Mouse (Mus musculus) neural tube, embryonic 14.5 days (tissue): Measurements from ENCODE around the gene Rbfox3. TPM values are rescaled to one million over a fixed set of nuclear protein-coding genes. Genes with fewer than 3 reads are reported as not detected.

Experiments used
- ATAC-seq: fragments of 200-750 bp; cut with Nextera tagmentation; 2 replicates; pipeline ENCODE4 v1.8.0; 2017; ENCODE audit warnings: low read depth, mild to moderate bottlenecking, moderate TSS enrichment, moderate library complexity
- H3K27ac ChIP-seq: fragments of 300-500 bp; sonication (generic); 2 replicates; pipeline ENCODE4 v1.5.1; 2014; ENCODE audit warnings: low read depth, mild to moderate bottlenecking, control low read depth, low read length, moderate library complexity, mixed read lengths
- H3K27me3 ChIP-seq: fragments of 300-500 bp; sonication (generic); 2 replicates; pipeline ENCODE4 v1.6.1; 2014; ENCODE audit warnings: low read length; ENCODE audit not compliant: control insufficient read depth, insufficient read depth
- H3K36me3 ChIP-seq: fragments of 300-500 bp; sonication (generic); 2 replicates; pipeline ENCODE4 v1.6.1; 2014; ENCODE audit warnings: low read length, mixed read lengths; ENCODE audit not compliant: control insufficient read depth, insufficient read depth
- H3K4me1 ChIP-seq: fragments of 300-500 bp; sonication (generic); 2 replicates; pipeline ENCODE4 v1.6.1; 2014; ENCODE audit warnings: low read length; ENCODE audit not compliant: control insufficient read depth, insufficient read depth
- H3K4me2 ChIP-seq: fragments of 300-500 bp; sonication (generic); 2 replicates; pipeline ENCODE4 v1.6.1; 2014; ENCODE audit warnings: mild to moderate bottlenecking, low read depth, low read length, control low read depth
- H3K4me3 ChIP-seq: fragments of 300-500 bp; sonication (generic); 2 replicates; pipeline ENCODE4 v1.5.1; 2014; ENCODE audit warnings: low read depth, low read length, control low read depth, mixed read lengths
- H3K9ac ChIP-seq: fragments of 300-500 bp; sonication (generic); replicated peaks from 2 replicates; pipeline ENCODE4 v1.6.1; 2014; ENCODE audit warnings: low read depth, mild to moderate bottlenecking, control low read depth, low read length, mixed read lengths
- H3K9me3 ChIP-seq: fragments of 300-500 bp; sonication (generic); 2 replicates; pipeline ENCODE4 v1.6.1; 2016; ENCODE audit warnings: low read length; ENCODE audit not compliant: control insufficient read depth
- WGBS: fragments of 180-500 bp; shearing (Covaris S2); extraction: QIAGEN DNeasy Blood & Tissue Kit; methylation state at CpG from one replicate; pipeline ENCODE4 v1.1.7; 2014; 5-methylcytosine and 5-hydroxymethylcytosine counted together
- polyA plus RNA-seq: library from polyadenylated mRNA; unstranded; fragments of >200 nt; fragmentation: Nextera tagmentation; extraction: Ambion mirVana; gene quantifications from 2 replicates; pipeline ENCODE4 v1.2.1, GENCODE M21; 2014

Gene Rbfox3
- polyA plus RNA-seq, 1 experiment from 2014 or later = 82.7 TPM

GRCm38 (mm10) chr11:118484169-118484568, 427.2 kb downstream of the Rbfox3 start:
- Histone ChIP-seq H3K27me3 (no peaks in the 10 kb centered on the region), H3K4me1 (peaks cover 11% of the 10 kb centered on the region), H3K9me3 (no peaks in the 10 kb centered on the region), H3K27ac (no peak overlapping the region), H3K4me2 (no peak overlapping the region), H3K9ac (no peak overlapping the region), H3K36me3 (0 out of 2 replicates have a peak, but pooled peaks cover 6% of the 10 kb centered on the region), H3K4me3 (no peak overlapping the region)
- WGBS = 83% methylated on average over 8 of the region's 8 CpGs
- ATAC-seq = no peak

GRCm38 (mm10) chr11:118481751-118482150, 429.6 kb downstream of the Rbfox3 start:
- Histone ChIP-seq H3K4me1 (peaks cover 5% of the 10 kb centered on the region), H3K27ac (no peak overlapping the region), H3K4me3 (no peak overlapping the region), H3K9ac (no peak overlapping the region), H3K9me3 (no peaks in the 10 kb centered on the region), H3K27me3 (no peaks in the 10 kb centered on the region), H3K4me2 (no peak overlapping the region), H3K36me3 (no peaks in the 10 kb centered on the region)
- WGBS = 81% methylated on average over 14 of the region's 14 CpGs
- no peak for ATAC-seq

GRCm38 (mm10) chr11:118481231-118481630, 430.2 kb downstream of the Rbfox3 start:
- 94% methylated on average over 11 of the region's 11 CpGs for WGBS
- no peak overlapping the region for H3K4me3 ChIP-seq

GRCm38 (mm10) chr11:118479776-118480175, 431.6 kb downstream of the Rbfox3 start:
- Histone ChIP-seq H3K9me3 (no peaks in the 10 kb centered on the region), H3K4me3 (no peak overlapping the region), H3K9ac (no peak overlapping the region), H3K27me3 (no peaks in the 10 kb centered on the region), H3K27ac (no peak overlapping the region), H3K4me2 (no peak overlapping the region), H3K36me3 (no peaks in the 10 kb centered on the region), H3K4me1 (peaks cover 5% of the 10 kb centered on the region)
- 79% methylated on average over 12 of the region's 12 CpGs for WGBS
- ATAC-seq = no peak

More at GRCm38 (mm10) chr11:118481231-118481630, 430.2 kb downstream of the Rbfox3 start:
- no peaks in the 10 kb centered on the region for H3K9me3 ChIP-seq
- no peak overlapping the region for H3K9ac ChIP-seq
- H3K4me1 ChIP-seq = peaks cover 5% of the 10 kb centered on the region
- H3K4me2 ChIP-seq = no peak overlapping the region
- H3K27me3 ChIP-seq = no peaks in the 10 kb centered on the region
- H3K27ac ChIP-seq = no peak overlapping the region
- no peak for ATAC-seq
- no peaks in the 10 kb centered on the region for H3K36me3 ChIP-seq

GRCm38 (mm10) chr11:118476396-118477373, 434.7 kb downstream of the Rbfox3 start, which contains the start of gene Engase:
Engase (plus strand) TSS chr11:118476829.
- Histone ChIP-seq H3K9me3 (no peaks in the 10 kb centered on the region), H3K27ac (peak within 1 kb of the TSS; percentile 49; the same call in 1 of the 2 replicates), H3K27me3 (no peaks in the 10 kb centered on the region), H3K4me3 (peak within 1 kb of the TSS; percentile 62), H3K4me2 (peak within 1 kb of the TSS; percentile 90), H3K4me1 (peaks cover 5% of the 10 kb centered on the region), H3K9ac (peak within 1 kb of the TSS; percentile 67), H3K36me3 (no peaks in the 10 kb centered on the region)
- peak; percentile 99 for ATAC-seq
- WGBS = under 1% methylated on average over 57 of the region's 57 CpGs

GRCm38 (mm10) chr11:118475496-118476083, 435.8 kb downstream of the Rbfox3 start:
- no peak for ATAC-seq
- 51% methylated on average over 7 of the region's 7 CpGs for WGBS
- no peaks in the 10 kb centered on the region for H3K36me3 ChIP-seq
- H3K4me1 ChIP-seq = peaks cover 6% of the 10 kb centered on the region
- H3K27me3 ChIP-seq = no peaks in the 10 kb centered on the region
- no peak overlapping the region for H3K27ac ChIP-seq
- H3K9me3 ChIP-seq = no peaks in the 10 kb centered on the region
- H3K4me3 ChIP-seq = no peak overlapping the region
- no peak overlapping the region for H3K4me2 ChIP-seq
- no peak overlapping the region for H3K9ac ChIP-seq

GRCm38 (mm10) chr11:118473842-118474500, 437.4 kb downstream of the Rbfox3 start:
- H3K27me3 ChIP-seq = no peaks in the 10 kb centered on the region
- WGBS = 84% methylated on average over 6 of the region's 6 CpGs
- no peaks in the 10 kb centered on the region for H3K9me3 ChIP-seq
- no peaks in the 10 kb centered on the region for H3K36me3 ChIP-seq
- no peak overlapping the region for H3K27ac ChIP-seq
- no peak overlapping the region for H3K9ac ChIP-seq
- no peak overlapping the region for H3K4me2 ChIP-seq
- H3K4me1 ChIP-seq = peaks cover 12% of the 10 kb centered on the region
- H3K4me3 ChIP-seq = no peak overlapping the region
- ATAC-seq = no peak

- H3K9ac ChIP-seq = no peak overlapping the region
- H3K9me3 ChIP-seq = no peaks in the 10 kb centered on the region
- no peak overlapping the region for H3K4me2 ChIP-seq
- ATAC-seq = no peak
- H3K4me3 ChIP-seq = no peak overlapping the region
- no peaks in the 10 kb centered on the region for H3K27me3 ChIP-seq
- no peaks in the 10 kb centered on the region for H3K36me3 ChIP-seq
- H3K27ac ChIP-seq = no peak overlapping the region
- WGBS = 68% methylated on average over 1 of the region's 1 CpGs
- peaks cover 12% of the 10 kb centered on the region for H3K4me1 ChIP-seq
Measured at GRCm38 (mm10) chr11:118473161-118473560, 438.2 kb downstream of the Rbfox3 start.
